Mouse (Mus musculus) monocyte, adult 5-6 weeks (primary cell): Measurements from ENCODE around the gene Tmem104. TPM values are rescaled to one million over a fixed set of nuclear protein-coding genes. Genes with fewer than 3 reads are reported as not detected.

Experiments used
- ATAC-seq: fragments of 153-309, 156-312 bp; replicated peaks from 2 replicates; pipeline ENCODE4 v1.8.0; 2017; ENCODE audit warnings: mild to moderate bottlenecking; ENCODE audit not compliant: low TSS enrichment, insufficient number of reproducible peaks, severe bottlenecking, poor library complexity, low FRiP score
- total RNA-seq: library from RNA; stranded (forward); fragments of 200-1000, 200-491, 200-594 nt; gene quantifications from 3 replicates; pipeline ENCODE4 v1.2.3, GENCODE M21; 2017

The Tmem104 gene
- total RNA-seq, 1 experiment from 2014 or later = 32.4 TPM

- no peak for ATAC-seq
Measured at GRCm38 (mm10) chr11:115164341-115164975, 22.8 kb upstream of the Tmem104 start.

GRCm38 (mm10) chr11:115164976-115165374 lies 22.3 kb upstream of the Tmem104 start:
- ATAC-seq = no peak

- ATAC-seq = no peak
Measured at GRCm38 (mm10) chr11:115166776-115167175, 20.5 kb upstream of the Tmem104 start.

GRCm38 (mm10) chr11:115167631-115168249 lies 19.5 kb upstream of the Tmem104 start:
- no peak for ATAC-seq

GRCm38 (mm10) chr11:115169430-115169829 lies 17.9 kb upstream of the Tmem104 start:
- ATAC-seq = no peak

- no peak for ATAC-seq
Measured at GRCm38 (mm10) chr11:115171125-115171524, 16.2 kb upstream of the Tmem104 start.

- ATAC-seq = no peak
Measured at GRCm38 (mm10) chr11:115172825-115173287, 14.4 kb upstream of the Tmem104 start.

GRCm38 (mm10) chr11:115173549-115174339 lies 13.5 kb upstream of the Tmem104 start:
- ATAC-seq = 0 out of 2 replicates have a peak, but pooled peaks have one; percentile 53

- no peak for ATAC-seq
Measured at GRCm38 (mm10) chr11:115176399-115177190, 10.7 kb upstream of the Tmem104 start.

GRCm38 (mm10) chr11:115177559-115178195 lies 9.6 kb upstream of the Tmem104 start:
- ATAC-seq = no peak

GRCm38 (mm10) chr11:115178766-115179165 lies 8.5 kb upstream of the Tmem104 start:
- ATAC-seq = no peak

- ATAC-seq = no peak
Measured at GRCm38 (mm10) chr11:115179191-115179590, 8.1 kb upstream of the Tmem104 start.

GRCm38 (mm10) chr11:115179881-115180280 lies 7.4 kb upstream of the Tmem104 start:
- no peak for ATAC-seq

- ATAC-seq = peak; percentile 62
Measured at GRCm38 (mm10) chr11:115181913-115182638, 5.2 kb upstream of the Tmem104 start.

GRCm38 (mm10) chr11:115184973-115185372 lies 2.3 kb upstream of the Tmem104 start:
- ATAC-seq = no peak

GRCm38 (mm10) chr11:115187693-115188092 lies 406 bp downstream of the Tmem104 start, which contains the start of gene Nat9:
Gene Nat9, minus strand, starts transcription at chr11:115187859.
- no peak for ATAC-seq

GRCm38 (mm10) chr11:115188539-115189231 lies 1.4 kb downstream of the Tmem104 start:
- ATAC-seq = peak; percentile 66
